Mouse (Mus musculus) small intestine, adult 2 months (tissue): Measurements from ENCODE around the gene Cyp2d40. TPM values are rescaled to one million over a fixed set of nuclear protein-coding genes. Genes with fewer than 3 reads are reported as not detected.
"Not testable (repeated sequence)": the region's sequence is repeated elsewhere in the genome, so short reads cannot be mapped to it uniquely, and the experiment has no call there.

Experiments used
- H3K27ac ChIP-seq: fragments of 200-500 bp; 2 replicates; pipeline ENCODE4 v1.5.1; 2012; ENCODE audit warnings: low read depth, low read length, control low read depth, inconsistent platforms; ENCODE audit not compliant: insufficient read depth
- H3K27me3 ChIP-seq: fragments of 200-500 bp; 2 replicates; pipeline ENCODE4 v1.6.1; 2012; ENCODE audit warnings: mild to moderate bottlenecking, moderate library complexity, low read length, inconsistent platforms; ENCODE audit not compliant: control insufficient read depth, insufficient read depth
- H3K36me3 ChIP-seq: fragments of 200-500 bp; 2 replicates; pipeline ENCODE4 v1.6.1; 2012; ENCODE audit warnings: mild to moderate bottlenecking, low read length, control low read depth, inconsistent platforms; ENCODE audit not compliant: control insufficient read depth, insufficient read depth
- H3K4me1 ChIP-seq: fragments of 200-500 bp; 2 replicates; pipeline ENCODE4 v1.6.1; 2012; ENCODE audit warnings: low read length, inconsistent platforms, mixed read lengths; ENCODE audit not compliant: control insufficient read depth, insufficient read depth, insufficient read length
- H3K4me3 ChIP-seq: fragments of 200-500 bp; 2 replicates; pipeline ENCODE4 v1.5.1; 2012; ENCODE audit warnings: low read depth, mild to moderate bottlenecking, control low read depth, inconsistent platforms, low read length, moderate library complexity
- CTCF ChIP-seq: fragments of 200-500 bp; IDR thresholded peaks from 2 replicates; pipeline ENCODE4 v1.5.1; 2012; ENCODE audit warnings: low read depth, mild to moderate bottlenecking, control low read depth, inconsistent platforms, low read length, moderate library complexity, mixed read lengths; ENCODE audit not compliant: insufficient replicate concordance, insufficient read length; ENCODE audit errors: extremely low read depth
- POLR2A ChIP-seq: fragments of 200-500 bp; IDR thresholded peaks from 2 replicates; pipeline ENCODE4 v1.6.1; 2012; ENCODE audit warnings: low read depth, mild to moderate bottlenecking, control low read depth, inconsistent platforms, low read length, moderate library complexity
- WGBS: fragments of 180-500 bp; shearing (Covaris S2); methylation state at CpG from one replicate; pipeline ENCODE4 v1.1.7; 2018; 5-methylcytosine and 5-hydroxymethylcytosine counted together
- polyA plus RNA-seq: library from polyadenylated mRNA; depleted of rRNA; stranded (reverse); fragments of >200 nt; gene quantifications from 2 replicates; pipeline ENCODE4 v1.2.3, GENCODE M21; 2012; rRNA removed

Gene Cyp2d40
- polyA plus RNA-seq, 1 experiment: not detected

GRCm38 (mm10) chr15:82764881-82765280, 898 bp upstream of the Cyp2d40 start:
- no peak for TF ChIP-seq POLR2A
- WGBS: 82% methylated on average over 6 of the region's 6 CpGs

GRCm38 (mm10) chr15:82748141-82748540, 15.8 kb downstream of the Cyp2d40 start:
- Histone ChIP-seq H3K4me3 (no peak overlapping the region), H3K36me3 (no peaks in the 10 kb centered on the region), H3K27ac (no peak overlapping the region), H3K4me1 (peaks cover 2% of the 10 kb centered on the region; the same call in 1 of the 2 replicates), H3K27me3 (no peaks in the 10 kb centered on the region)
- TF ChIP-seq CTCF: no peak
- WGBS: 59% methylated on average over 1 of the region's 1 CpGs

More at GRCm38 (mm10) chr15:82764881-82765280, 898 bp upstream of the Cyp2d40 start:
- no peaks in the 10 kb centered on the region for H3K4me1 ChIP-seq
- no peaks in the 10 kb centered on the region for H3K36me3 ChIP-seq
- H3K27me3 ChIP-seq: no peaks in the 10 kb centered on the region
- no peak overlapping the region for H3K27ac ChIP-seq
- no peak overlapping the region for H3K4me3 ChIP-seq

GRCm38 (mm10) chr15:82747516-82747915, 16.5 kb downstream of the Cyp2d40 start:
- H3K27ac ChIP-seq: no peak overlapping the region
- no peaks in the 10 kb centered on the region for H3K27me3 ChIP-seq
- TF ChIP-seq CTCF (no peak), POLR2A (no peak)
- H3K4me3 ChIP-seq: no peak overlapping the region
- H3K36me3 ChIP-seq: no peaks in the 10 kb centered on the region
- WGBS: 6% methylated on average over 1 of the region's 1 CpGs
- peaks cover 2% of the 10 kb centered on the region; the same call in 1 of the 2 replicates for H3K4me1 ChIP-seq

- H3K27me3 ChIP-seq: not testable (repeated sequence)
These were observed 30.6 kb downstream of the Cyp2d40 start for GRCm38 (mm10) chr15:82733331-82733925.

More at GRCm38 (mm10) chr15:82733331-82733925, 30.6 kb downstream of the Cyp2d40 start:
- H3K4me3 ChIP-seq, H3K27ac ChIP-seq, H3K36me3 ChIP-seq, H3K4me1 ChIP-seq: not testable (repeated sequence)
- WGBS: 95% methylated on average over 4 of the region's 4 CpGs

Other genes with a start within 250 kb of the Cyp2d40 start
- gene Cyp2d12, start 209.1 kb downstream of the Cyp2d40 start, polyA plus RNA-seq: not detected in 2 replicates
- not detected in 2 replicates for gene Cyp2d34, start 143.2 kb downstream of the Cyp2d40 start, polyA plus RNA-seq
- gene Cyp2d26, start 30.1 kb upstream of the Cyp2d40 start, polyA plus RNA-seq: 165 and 498 TPM in 2 replicates
- gene Tcf20, start 223.7 kb upstream of the Cyp2d40 start, polyA plus RNA-seq: 8.3 and 20.0 TPM in 2 replicates